Mouse (Mus musculus) brain, adult 2 months (tissue): Measurements from ENCODE around the gene Celsr1.
"Not testable (repeated sequence)": the region's sequence is repeated elsewhere in the genome, so short reads cannot be mapped to it uniquely, and the experiment has no call there.

Experiments
- DNase-seq: peaks from one replicate; pipeline ENCODE4 v3.0.0; 2011; ENCODE audit warnings: low read depth, low spot score

The Celsr1 gene

GRCm38 (mm10) chr15:86064850-86065229, 31.3 kb upstream of the Celsr1 start:
- DNase-seq = no peak

GRCm38 (mm10) chr15:86064191-86064849, 30.7 kb upstream of the Celsr1 start:
- no peak for DNase-seq

GRCm38 (mm10) chr15:86061848-86062481, 28.4 kb upstream of the Celsr1 start:
- DNase-seq = no peak

- DNase-seq = no peak
Observed at GRCm38 (mm10) chr15:86061221-86061620, 27.6 kb upstream of the Celsr1 start.

GRCm38 (mm10) chr15:86060581-86060980, 27.0 kb upstream of the Celsr1 start:
- DNase-seq = no peak

GRCm38 (mm10) chr15:86059835-86060380, 26.3 kb upstream of the Celsr1 start:
- DNase-seq = no peak

GRCm38 (mm10) chr15:86058931-86059834, 25.6 kb upstream of the Celsr1 start:
- DNase-seq = peak; percentile 22

GRCm38 (mm10) chr15:86058394-86058915, 24.9 kb upstream of the Celsr1 start:
- peak; percentile 96 for DNase-seq

- DNase-seq = peak; percentile 33
Observed at GRCm38 (mm10) chr15:86057908-86058307, 24.3 kb upstream of the Celsr1 start.

GRCm38 (mm10) chr15:86057413-86057812, 23.8 kb upstream of the Celsr1 start, which contains the start of gene Gramd4:
Gene Gramd4 (plus strand): TSS chr15:86057695.
- peak; percentile 96 for DNase-seq

- no peak for DNase-seq
Observed at GRCm38 (mm10) chr15:86056221-86056760, 22.7 kb upstream of the Celsr1 start.

GRCm38 (mm10) chr15:86054861-86055260, 21.3 kb upstream of the Celsr1 start:
- not testable (repeated sequence) for DNase-seq

- DNase-seq = peak; percentile 92
Observed at GRCm38 (mm10) chr15:86053890-86054536, 20.4 kb upstream of the Celsr1 start.

- no peak for DNase-seq
Observed at GRCm38 (mm10) chr15:86051878-86052478, 18.4 kb upstream of the Celsr1 start.

- DNase-seq = peak; percentile 45
Observed at GRCm38 (mm10) chr15:86051152-86051551, 17.6 kb upstream of the Celsr1 start.

- DNase-seq = peak; percentile 69
Observed at GRCm38 (mm10) chr15:86050170-86050743, 16.7 kb upstream of the Celsr1 start.

- DNase-seq = no peak
Observed at GRCm38 (mm10) chr15:86049510-86049909, 15.9 kb upstream of the Celsr1 start.

- no peak for DNase-seq
Observed at GRCm38 (mm10) chr15:86042364-86042763, 8.8 kb upstream of the Celsr1 start.

- DNase-seq = no peak
Observed at GRCm38 (mm10) chr15:86041421-86041820, 7.8 kb upstream of the Celsr1 start.

GRCm38 (mm10) chr15:86038802-86039201, 5.2 kb upstream of the Celsr1 start:
- DNase-seq = peak; percentile 83
